ENCODE assay signal across 24 mouse cellular contexts in the genomic region with DNA sequence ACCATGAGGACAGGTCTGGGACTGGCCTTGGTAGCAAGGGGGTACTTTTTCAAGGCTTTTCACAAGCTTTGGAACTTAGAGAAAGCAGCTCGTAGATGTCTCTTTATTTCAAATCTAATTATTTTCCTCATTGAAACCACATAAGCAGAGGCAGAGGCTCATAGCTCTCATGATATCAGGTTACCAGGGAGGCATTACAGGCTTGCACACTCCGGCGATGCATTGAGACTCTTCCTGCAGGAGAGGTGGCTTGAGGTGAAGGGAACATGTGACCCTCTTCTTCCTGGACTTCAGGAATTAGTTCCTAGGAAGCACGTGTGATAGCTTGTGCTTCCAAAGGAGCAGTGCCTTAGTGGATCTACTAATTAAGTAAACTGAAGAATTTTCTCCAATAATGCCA.
DNase-seq lines count a peak whose midpoint lies in the region; ATAC-seq and TF ChIP-seq lines count a peak whose summit lies in the region.
"Had no signal": no experiment of that assay in that cellular context is flagged by ENCODE, and none has a peak within 500 bp of the region (broad histone marks: within the 10 kb centered on the region; RNA-seq: fewer than 3 reads in every experiment).

No protein-coding gene starts in this region.

- no peak overlapping the region for H3K4me2 ChIP-seq in kidney, embryonic 14.5 days (replicated peaks; ENCODE audit: low read depth, low read length)
- H3K4me2 ChIP-seq in kidney, embryonic 16.5 days (replicated peaks; ENCODE audit: low read depth, low read length), result no peak overlapping the region
- H3K4me2 ChIP-seq: embryonic facial prominence, embryonic 12.5 days; embryonic facial prominence, embryonic 15.5 days; forebrain, embryonic 12.5 days had no signal

- POLR2A ChIA-PET in Patski (lab: Charles Lee), result no interaction called here

- peak; percentile 77; the same call in 1 of the 2 replicates for ATAC-seq in kidney, embryonic 14.5 days (ENCODE audit: low FRiP score, low TSS enrichment)
- peak; percentile 65; the same call in 1 of the 2 replicates for ATAC-seq in kidney, embryonic 16.5 days (ENCODE audit: low FRiP score, low TSS enrichment)
- peak; percentile 73 for ATAC-seq in Patski
- ATAC-seq: activated CD4-positive, CD25-positive, alpha-beta regulatory T cell, adult 4 months; forebrain, embryonic 14.5 days; forebrain, embryonic 16.5 days had no signal

- no peaks in the 10 kb centered on the region for H3K4me1 ChIP-seq in kidney, embryonic 14.5 days (ENCODE audit: control insufficient read depth, insufficient read depth, low read length)
- no peaks in the 10 kb centered on the region for H3K4me1 ChIP-seq in kidney, embryonic 16.5 days (ENCODE audit: insufficient read depth, low read length)
- H3K4me1 ChIP-seq: embryonic facial prominence, embryonic 15.5 days; forebrain, embryonic 10.5 days; forebrain, embryonic 12.5 days had no signal

- in situ Hi-C loops in Patski (cut with MboI; ENCODE audit: low pct_unique_long_range_greater_than_20kb), result no loop called here

- no peak for TF ChIP-seq CTCF in Patski (IDR thresholded peaks at IDR 0.05)

- WGBS in kidney, embryonic 14.5 days, result 39% methylated on average over 4 of the region's 4 CpGs
- 41% methylated on average over 4 of the region's 4 CpGs for WGBS in kidney, embryonic 16.5 days

- CTCF ChIA-PET in Patski (lab: Charles Lee), result interaction anchor here (1.0 kb wide), 1 partner anchor 10 kb away, joined by 3 read pairs; no protein-coding TSS in a partner anchor

- H3K27ac ChIP-seq in kidney, embryonic 14.5 days (ENCODE audit: low read depth, low read length), result no peak overlapping the region
- no peak overlapping the region for H3K27ac ChIP-seq in kidney, embryonic 16.5 days (ENCODE audit: low read length)
- H3K27ac ChIP-seq: embryonic facial prominence, embryonic 12.5 days; embryonic facial prominence, embryonic 15.5 days; forebrain, embryonic 10.5 days; forebrain, embryonic 12.5 days had no signal

- no peaks in the 10 kb centered on the region for H3K36me3 ChIP-seq in kidney, embryonic 14.5 days (ENCODE audit: control insufficient read depth, insufficient read depth, low read length)
- no peaks in the 10 kb centered on the region for H3K36me3 ChIP-seq in kidney, embryonic 16.5 days (ENCODE audit: insufficient read depth, low read length)
- H3K36me3 ChIP-seq: embryonic facial prominence, embryonic 12.5 days; embryonic facial prominence, embryonic 15.5 days; forebrain, embryonic 10.5 days; forebrain, embryonic 12.5 days had no signal

- H3K9me3 ChIP-seq in kidney, embryonic 14.5 days (ENCODE audit: control insufficient read depth, low read length), result no peaks in the 10 kb centered on the region
- no peaks in the 10 kb centered on the region for H3K9me3 ChIP-seq in kidney, embryonic 16.5 days (ENCODE audit: low read length)
- H3K9me3 ChIP-seq: embryonic facial prominence, embryonic 12.5 days; embryonic facial prominence, embryonic 15.5 days; forebrain, embryonic 10.5 days; forebrain, embryonic 12.5 days had no signal

- no peaks in the 10 kb centered on the region for H3K27me3 ChIP-seq in kidney, embryonic 14.5 days (ENCODE audit: control insufficient read depth, insufficient read depth, low read length)
- no peaks in the 10 kb centered on the region for H3K27me3 ChIP-seq in kidney, embryonic 16.5 days (ENCODE audit: insufficient read depth, low read length)
- H3K27me3 ChIP-seq in Patski, result no peaks in the 10 kb centered on the region
- H3K27me3 ChIP-seq: embryonic facial prominence, embryonic 12.5 days; embryonic facial prominence, embryonic 15.5 days; forebrain, embryonic 12.5 days had no signal

- H3K9ac ChIP-seq in kidney, embryonic 14.5 days (ENCODE audit: low read depth, low read length), result no peak overlapping the region
- H3K9ac ChIP-seq in kidney, embryonic 16.5 days (replicated peaks; ENCODE audit: low read length), result no peak overlapping the region
- H3K9ac ChIP-seq: embryonic facial prominence, embryonic 12.5 days; embryonic facial prominence, embryonic 15.5 days; forebrain, embryonic 12.5 days had no signal

- H3K4me3 ChIP-seq in kidney, embryonic 14.5 days (ENCODE audit: low read length), result no peak overlapping the region
- no peak overlapping the region for H3K4me3 ChIP-seq in kidney, embryonic 16.5 days (ENCODE audit: low read length)
- H3K4me3 ChIP-seq: embryonic facial prominence, embryonic 12.5 days; embryonic facial prominence, embryonic 15.5 days; erythroblast, embryonic 14.5 days; forebrain, embryonic 10.5 days; forebrain, embryonic 12.5 days had no signal

- peak; percentile 4 for DNase-seq in embryo, embryonic 11 days
- no peak for DNase-seq in embryo, embryonic 10.5 days (ENCODE audit: low spot score)
- DNase-seq in kidney, adult 11 months, result no peak
- no peak for DNase-seq in kidney, postnatal 25 days
- DNase-seq in Patski (ENCODE audit: low read depth, low spot score), result no peak
- DNase-seq in adrenal gland, postnatal 10 days, result no peak
- DNase-seq: adrenal gland, adult 8-10 months; adrenal gland, postnatal 25 days; cerebellum, adult 11 months; cerebellum, adult 18-20 months; cerebellum, adult 8-10 months; cerebellum, adult 9-11 months; cerebellum, postnatal 14 days; cerebellum, postnatal 36 days had no signal
